Mouse (Mus musculus) heart, postnatal 10 days (tissue): ENCODE results near the gene Cybb. TPM values are rescaled to one million over a fixed set of nuclear protein-coding genes. Genes with fewer than 3 reads are reported as not detected.

ENCODE experiments used
- total RNA-seq, 2 experiments: library from RNA; stranded (reverse); gene quantifications; 2 replicates each; pipeline ENCODE4 v1.2.3; 2021

Gene Cybb
- total RNA-seq, 2 experiments from 2014 or later: 3.7 to 3.9 TPM

Other genes with a start within 250 kb of the Cybb start
- not detected for gene Gm14862, start 230.9 kb downstream of the Cybb start, total RNA-seq
- 1 to 10 TPM; 4.2 to 4.7 TPM for gene Xk, start 215.0 kb downstream of the Cybb start, total RNA-seq
- under 1 TPM in 1 of 2 experiments, not detected in 1; 0.72 TPM for gene H2al1m, start 204.0 kb downstream of the Cybb start, total RNA-seq
- gene H2al1k, start 137.1 kb downstream of the Cybb start, total RNA-seq: not detected
- not detected for gene H2al1o, start 84.6 kb upstream of the Cybb start, total RNA-seq
- 10 to 100 TPM; 58.9 to 69.0 TPM for gene Dynlt3, start 175.2 kb upstream of the Cybb start, total RNA-seq